In genomic region chr4:124701916-124702315, GRCm38 (mm10) we compare ENCODE assay signal across 8 mouse cellular contexts. TPM values are rescaled to one million over a fixed set of nuclear protein-coding genes. Genes with fewer than 3 reads are reported as not detected.
DNase-seq lines count a peak whose midpoint lies in the region; ATAC-seq lines count a peak whose summit lies in the region.

No protein-coding gene starts in this region.

- peaks cover 55% of the 10 kb centered on the region for H3K4me1 ChIP-seq in forebrain, embryonic 12.5 days
- H3K4me1 ChIP-seq in hindbrain, embryonic 15.5 days (replicated peaks), result peaks cover 39% of the 10 kb centered on the region
- H3K4me1 ChIP-seq in midbrain, embryonic 16.5 days (ENCODE audit: control insufficient read depth, insufficient read depth, low read length), result peaks cover 20% of the 10 kb centered on the region

- no peaks in the 10 kb centered on the region for H3K9me3 ChIP-seq in forebrain, embryonic 12.5 days
- H3K9me3 ChIP-seq in hindbrain, embryonic 15.5 days, result no peaks in the 10 kb centered on the region
- H3K9me3 ChIP-seq in midbrain, embryonic 16.5 days (replicated peaks; ENCODE audit: control insufficient read depth, low read length, poor library complexity, severe bottlenecking), result no peaks in the 10 kb centered on the region

- ATAC-seq in forebrain, embryonic 12.5 days (ENCODE audit: low FRiP score), result no peak
- 0 out of 2 replicates have a peak, but pooled peaks have one; percentile 25 for ATAC-seq in hindbrain, embryonic 15.5 days (ENCODE audit: low FRiP score, low read depth)
- no peak for ATAC-seq in midbrain, embryonic 16.5 days

- no peak overlapping the region for H3K27ac ChIP-seq in forebrain, embryonic 12.5 days
- H3K27ac ChIP-seq in hindbrain, embryonic 15.5 days (replicated peaks), result no peak overlapping the region; the same call in 1 of the 2 replicates
- no peak overlapping the region for H3K27ac ChIP-seq in midbrain, embryonic 16.5 days (ENCODE audit: low read length)

- H3K9ac ChIP-seq in forebrain, embryonic 12.5 days, result peak overlapping the region; percentile 74; the same call in 1 of the 2 replicates
- H3K9ac ChIP-seq in hindbrain, embryonic 15.5 days, result no peak overlapping the region
- H3K9ac ChIP-seq in midbrain, embryonic 16.5 days (ENCODE audit: low read depth, low read length), result no peak overlapping the region

- peak overlapping the region; percentile 96 for H3K4me2 ChIP-seq in forebrain, embryonic 12.5 days
- peak overlapping the region; percentile 97 for H3K4me2 ChIP-seq in hindbrain, embryonic 15.5 days
- H3K4me2 ChIP-seq in midbrain, embryonic 16.5 days (ENCODE audit: low read length), result peak overlapping the region; percentile 98; the same call in 1 of the 2 replicates

- no peaks in the 10 kb centered on the region for H3K36me3 ChIP-seq in forebrain, embryonic 12.5 days (replicated peaks)
- H3K36me3 ChIP-seq in hindbrain, embryonic 15.5 days, result no peaks in the 10 kb centered on the region
- H3K36me3 ChIP-seq in midbrain, embryonic 16.5 days (ENCODE audit: control insufficient read depth, insufficient read depth, low read length), result no peaks in the 10 kb centered on the region

- peak; percentile 93 for DNase-seq in heart, adult 11 months
- no peak for DNase-seq in heart, adult 8-10 months (ENCODE audit: low spot score)
- no peak for DNase-seq in adrenal gland, postnatal 10 days
- no peak for DNase-seq in kidney, postnatal 4 days
- no peak for DNase-seq in adrenal gland, adult (ENCODE audit: inconsistent age in 2 of 2, low spot score in 1 of 2)

- peaks cover 10% of the 10 kb centered on the region; the same call in 1 of the 2 replicates for H3K27me3 ChIP-seq in forebrain, embryonic 12.5 days
- H3K27me3 ChIP-seq in hindbrain, embryonic 15.5 days, result peaks cover 18% of the 10 kb centered on the region
- peaks cover 5% of the 10 kb centered on the region; the same call in 1 of the 2 replicates for H3K27me3 ChIP-seq in midbrain, embryonic 16.5 days (ENCODE audit: control insufficient read depth, insufficient read depth, low read depth, low read length)

- 34% methylated on average over 3 of the region's 5 CpGs for WGBS in forebrain, embryonic 12.5 days
- 59% methylated on average over 2 of the region's 5 CpGs for WGBS in hindbrain, embryonic 15.5 days
- 45% methylated on average over 3 of the region's 5 CpGs for WGBS in midbrain, embryonic 16.5 days

- H3K4me3 ChIP-seq in forebrain, embryonic 12.5 days (replicated peaks), result peak overlapping the region; percentile 74
- H3K4me3 ChIP-seq in hindbrain, embryonic 15.5 days, result no peak overlapping the region
- peak overlapping the region; percentile 67; the same call in 1 of the 2 replicates for H3K4me3 ChIP-seq in midbrain, embryonic 16.5 days (ENCODE audit: low read depth, low read length)

RNA-seq across cellular contexts. Expression of gene Fhl3, which starts 1.4 kb away (rescaled TPM):
- 10 to 100 TPM in 2 of 4 experiments, 1 to 10 TPM in 2; 8.8 to 18.8 (median 11.2) TPM for total RNA-seq in heart, adult 8-10 months (2022)
- polyA plus RNA-seq in forebrain, embryonic 12.5 days (2016; fragmentation: Nextera tagmentation; extraction: Ambion mirVana), result 2.2 TPM in 2 replicates
- 1.6 and 2.8 TPM in 2 replicates for polyA plus RNA-seq in hindbrain, embryonic 15.5 days (2015; fragmentation: Nextera tagmentation; extraction: Ambion mirVana)
- 1.5 and 1.7 TPM in 2 replicates for polyA plus RNA-seq in midbrain, embryonic 16.5 days (2015; fragmentation: Nextera tagmentation; extraction: Ambion mirVana)
- total RNA-seq in adrenal gland, postnatal 10 days (2021), result 10 to 100 TPM in 1 of 2 experiments, 1 to 10 TPM in 1; 9.5 to 15.8 TPM

RNA-seq across cellular contexts. Expression of gene Utp11, which starts 8.5 kb away (rescaled TPM):
- total RNA-seq in heart, adult 8-10 months (2022), result 10 to 100 TPM; 12.4 to 14.5 (median 13.7) TPM
- 63.8 and 64.0 TPM in 2 replicates for polyA plus RNA-seq in forebrain, embryonic 12.5 days (2016; fragmentation: Nextera tagmentation; extraction: Ambion mirVana)
- polyA plus RNA-seq in hindbrain, embryonic 15.5 days (2015; fragmentation: Nextera tagmentation; extraction: Ambion mirVana), result 39.1 and 39.5 TPM in 2 replicates
- polyA plus RNA-seq in midbrain, embryonic 16.5 days (2015; fragmentation: Nextera tagmentation; extraction: Ambion mirVana), result 39.8 and 43.8 TPM in 2 replicates
- total RNA-seq in adrenal gland, postnatal 10 days (2021), result 10 to 100 TPM; 29.4 to 29.9 TPM

RNA-seq across cellular contexts. Expression of gene Sf3a3, which starts 12.7 kb away (rescaled TPM):
- 10 to 100 TPM; 15.5 to 17.3 (median 16.5) TPM for total RNA-seq in heart, adult 8-10 months (2022)
- 203 and 204 TPM in 2 replicates for polyA plus RNA-seq in forebrain, embryonic 12.5 days (2016; fragmentation: Nextera tagmentation; extraction: Ambion mirVana)
- 96.2 and 106 TPM in 2 replicates for polyA plus RNA-seq in hindbrain, embryonic 15.5 days (2015; fragmentation: Nextera tagmentation; extraction: Ambion mirVana)
- 98.1 and 106 TPM in 2 replicates for polyA plus RNA-seq in midbrain, embryonic 16.5 days (2015; fragmentation: Nextera tagmentation; extraction: Ambion mirVana)
- 10 to 100 TPM; 39.2 to 40.3 TPM for total RNA-seq in adrenal gland, postnatal 10 days (2021)

RNA-seq across cellular contexts. Expression of gene Inpp5b, which starts 39.7 kb away (rescaled TPM):
- 1 to 10 TPM; 6.5 to 9.9 (median 7.3) TPM for total RNA-seq in heart, adult 8-10 months (2022)
- polyA plus RNA-seq in forebrain, embryonic 12.5 days (2016; fragmentation: Nextera tagmentation; extraction: Ambion mirVana), result 23.8 and 31.9 TPM in 2 replicates
- polyA plus RNA-seq in hindbrain, embryonic 15.5 days (2015; fragmentation: Nextera tagmentation; extraction: Ambion mirVana), result 22.9 and 26.1 TPM in 2 replicates
- 24.4 and 26.6 TPM in 2 replicates for polyA plus RNA-seq in midbrain, embryonic 16.5 days (2015; fragmentation: Nextera tagmentation; extraction: Ambion mirVana)
- 10 to 100 TPM; 20.4 to 25.4 TPM for total RNA-seq in adrenal gland, postnatal 10 days (2021)

RNA-seq across cellular contexts. Expression of gene Pou3f1, which starts 45.3 kb away (rescaled TPM):
- total RNA-seq in heart, adult 8-10 months (2022), result under 1 TPM; 0.09 to 0.31 (median 0.14) TPM
- polyA plus RNA-seq in forebrain, embryonic 12.5 days (2016; fragmentation: Nextera tagmentation; extraction: Ambion mirVana), result 16.0 and 21.6 TPM in 2 replicates
- 7.9 and 13.4 TPM in 2 replicates for polyA plus RNA-seq in hindbrain, embryonic 15.5 days (2015; fragmentation: Nextera tagmentation; extraction: Ambion mirVana)
- polyA plus RNA-seq in midbrain, embryonic 16.5 days (2015; fragmentation: Nextera tagmentation; extraction: Ambion mirVana), result 12.3 and 14.4 TPM in 2 replicates
- under 1 TPM; 0.24 to 0.27 TPM for total RNA-seq in adrenal gland, postnatal 10 days (2021)
